Mouse (Mus musculus) forebrain, embryonic 14.5 days (tissue): ENCODE data around the gene H2-Aa. TPM values are rescaled to one million over a fixed set of nuclear protein-coding genes. Genes with fewer than 3 reads are reported as not detected.
A peak's percentile ranks its signal among the peaks of the same experiment; 100 is the strongest.

ENCODE experiments used
- ATAC-seq: fragments of 200-750 bp; cut with Nextera tagmentation; 2 replicates; pipeline ENCODE4 v1.8.0; 2017; ENCODE audit warnings: mild to moderate bottlenecking, moderate library complexity
- DNase-seq: peaks from one replicate; pipeline ENCODE4 v3.0.0-alpha.2; 2015; ENCODE audit warnings: low spot score
- H3K27ac ChIP-seq: fragments of 300-500 bp; sonication (generic); 2 replicates; pipeline ENCODE4 v1.5.1; 2014; ENCODE audit warnings: low read depth, mild to moderate bottlenecking, control low read depth, low read length, moderate library complexity
- H3K27me3 ChIP-seq: fragments of 300-500 bp; sonication (generic); replicated peaks from 2 replicates; pipeline ENCODE4 v1.6.1; 2014; ENCODE audit warnings: low read length, control low read depth, mixed read lengths; ENCODE audit not compliant: control insufficient read depth, insufficient read depth
- H3K36me3 ChIP-seq: fragments of 300-500 bp; sonication (generic); 2 replicates; pipeline ENCODE4 v1.6.1; 2014; ENCODE audit warnings: low read length, control low read depth; ENCODE audit not compliant: control insufficient read depth, insufficient read depth
- H3K4me1 ChIP-seq: fragments of 300-500 bp; sonication (generic); 2 replicates; pipeline ENCODE4 v1.6.1; 2014; ENCODE audit warnings: antibody characterized with exemption, low read length, control low read depth; ENCODE audit not compliant: control insufficient read depth, insufficient read depth
- H3K4me2 ChIP-seq: fragments of 300-500 bp; sonication (generic); 2 replicates; pipeline ENCODE4 v1.6.1; 2014; ENCODE audit warnings: mild to moderate bottlenecking, control low read depth, low read length
- H3K4me3 ChIP-seq: fragments of 300-500 bp; sonication (generic); 2 replicates; pipeline ENCODE4 v1.5.1; 2014; ENCODE audit warnings: low read depth, low read length, control low read depth
- H3K9ac ChIP-seq: fragments of 300-500 bp; sonication (generic); 2 replicates; pipeline ENCODE4 v1.6.1; 2014; ENCODE audit warnings: mild to moderate bottlenecking, low read length, control low read depth, moderate library complexity
- H3K9me3 ChIP-seq: fragments of 300-500 bp; sonication (generic); replicated peaks from 2 replicates; pipeline ENCODE4 v1.6.1; 2016; ENCODE audit warnings: low read length, control low read depth, mixed read lengths; ENCODE audit not compliant: control insufficient read depth
- WGBS: fragments of 180-500 bp; shearing (Covaris S2); extraction: QIAGEN DNeasy Blood & Tissue Kit; methylation state at CpG from one replicate; pipeline ENCODE4 v1.1.7; 2014; 5-methylcytosine and 5-hydroxymethylcytosine counted together
- polyA plus RNA-seq: library from polyadenylated mRNA; unstranded; fragments of >200 nt; fragmentation: Nextera tagmentation; extraction: Ambion mirVana; gene quantifications from 2 replicates; pipeline ENCODE4 v1.2.1, GENCODE M21; 2014

The H2-Aa gene
- polyA plus RNA-seq, result 0.25 and 0.27 TPM in 2 replicates

GRCm38 (mm10) chr17:34287648-34288047 lies at the start of gene H2-Aa:
TSS of gene H2-Aa (minus strand) at chr17:34287823.
- no peaks in the 10 kb centered on the region for H3K27me3 ChIP-seq
- H3K4me1 ChIP-seq, result no peaks in the 10 kb centered on the region
- H3K9me3 ChIP-seq, result no peaks in the 10 kb centered on the region
- DNase-seq, result peak; percentile 75
- H3K9ac ChIP-seq, result no peak within 1 kb of the TSS
- no peak within 1 kb of the TSS for H3K4me2 ChIP-seq
- no peak within 1 kb of the TSS for H3K4me3 ChIP-seq
- H3K27ac ChIP-seq, result no peak within 1 kb of the TSS
- H3K36me3 ChIP-seq, result no peaks in the 10 kb centered on the region
- WGBS, result 15% methylated on average over 8 of the region's 8 CpGs
- ATAC-seq, result no peak

DNA sequence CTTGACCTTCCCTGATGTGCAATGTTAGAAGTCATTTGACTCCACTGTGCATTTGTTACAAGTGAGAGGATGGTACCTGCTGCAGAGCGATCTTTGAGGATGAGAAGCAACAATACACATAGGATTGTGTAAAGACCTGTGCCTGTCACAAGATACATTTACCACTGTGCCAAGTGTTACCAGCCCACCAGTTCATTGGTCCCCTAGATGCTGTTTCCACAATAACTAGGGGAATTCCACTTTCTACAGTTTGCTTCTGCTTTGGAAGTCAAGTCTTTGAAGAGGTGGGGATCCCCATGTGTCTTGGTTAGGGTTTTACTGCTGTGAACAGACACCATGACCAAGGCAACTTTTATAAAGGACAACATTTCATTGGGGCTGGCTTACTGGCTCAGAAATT lies 43.6 kb upstream of the H2-Aa start:
- H3K4me1 ChIP-seq, result no peaks in the 10 kb centered on the region
- no peak overlapping the region for H3K4me3 ChIP-seq
- H3K4me2 ChIP-seq, result no peak overlapping the region
- H3K27me3 ChIP-seq, result no peaks in the 10 kb centered on the region
- no peaks in the 10 kb centered on the region for H3K36me3 ChIP-seq
- WGBS, result 97% methylated on average over 1 of the region's 1 CpGs
- DNase-seq (no peak), ATAC-seq (no peak)
- H3K9ac ChIP-seq, result no peak overlapping the region
- no peak overlapping the region for H3K27ac ChIP-seq
- no peaks in the 10 kb centered on the region for H3K9me3 ChIP-seq

GRCm38 (mm10) chr17:34329807-34330206 lies 42.2 kb upstream of the H2-Aa start:
- no peaks in the 10 kb centered on the region for H3K4me1 ChIP-seq
- no peaks in the 10 kb centered on the region for H3K27me3 ChIP-seq
- ATAC-seq (no peak), DNase-seq (no peak)
- no peak overlapping the region for H3K27ac ChIP-seq
- H3K9ac ChIP-seq, result no peak overlapping the region
- no peak overlapping the region for H3K4me2 ChIP-seq
- H3K9me3 ChIP-seq, result no peaks in the 10 kb centered on the region
- H3K36me3 ChIP-seq, result no peaks in the 10 kb centered on the region
- no peak overlapping the region for H3K4me3 ChIP-seq
- 80% methylated on average over 2 of the region's 2 CpGs for WGBS

- no peak overlapping the region for H3K9ac ChIP-seq
- H3K36me3 ChIP-seq, result no peaks in the 10 kb centered on the region
- H3K9me3 ChIP-seq, result no peaks in the 10 kb centered on the region
- H3K27ac ChIP-seq, result no peak overlapping the region
- H3K4me2 ChIP-seq, result no peak overlapping the region
- H3K27me3 ChIP-seq, result no peaks in the 10 kb centered on the region
- no peak for DNase-seq
- H3K4me1 ChIP-seq, result no peaks in the 10 kb centered on the region
- no peak overlapping the region for H3K4me3 ChIP-seq
- ATAC-seq, result no peak
- WGBS, result 71% methylated on average over 3 of the region's 3 CpGs
These were observed 38.8 kb upstream of the H2-Aa start for GRCm38 (mm10) chr17:34326373-34326772.

GRCm38 (mm10) chr17:34325436-34325835 lies 37.8 kb upstream of the H2-Aa start, which contains the start of gene H2-Eb2:
TSS of gene H2-Eb2 (plus strand) at chr17:34325665.
- H3K4me2 ChIP-seq, result no peak within 1 kb of the TSS
- no peaks in the 10 kb centered on the region for H3K27me3 ChIP-seq
- H3K9ac ChIP-seq, result no peak within 1 kb of the TSS
- no peak within 1 kb of the TSS for H3K4me3 ChIP-seq
- H3K27ac ChIP-seq, result no peak within 1 kb of the TSS
- H3K4me1 ChIP-seq, result no peaks in the 10 kb centered on the region
- 38% methylated on average over 4 of the region's 4 CpGs for WGBS
- ATAC-seq (no peak), DNase-seq (no peak)
- H3K36me3 ChIP-seq, result no peaks in the 10 kb centered on the region
- no peaks in the 10 kb centered on the region for H3K9me3 ChIP-seq

DNA sequence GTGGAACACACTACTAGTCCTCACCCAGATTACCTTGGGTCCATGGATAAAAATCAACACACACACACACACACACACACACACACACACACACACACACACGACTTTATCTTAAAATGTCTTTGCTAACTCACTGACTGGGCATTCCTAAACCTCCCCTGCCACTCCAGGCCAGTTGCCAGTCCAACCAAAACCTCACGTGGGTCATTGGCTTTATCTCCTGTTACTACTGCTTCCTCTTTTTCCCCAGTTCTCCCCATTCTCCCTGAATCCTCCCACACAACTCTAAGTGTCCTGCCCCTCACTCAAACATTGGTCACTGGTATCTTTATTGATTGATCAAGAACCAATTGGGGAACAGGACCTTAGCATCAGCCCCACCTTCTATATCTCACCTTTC lies 29.7 kb upstream of the H2-Aa start:
- Histone ChIP-seq H3K9me3 (no peaks in the 10 kb centered on the region), H3K9ac (no peak overlapping the region), H3K4me1 (no peaks in the 10 kb centered on the region), H3K36me3 (no peaks in the 10 kb centered on the region), H3K27me3 (no peaks in the 10 kb centered on the region), H3K4me2 (no peak overlapping the region), H3K4me3 (no peak overlapping the region), H3K27ac (no peak overlapping the region)
- DNase-seq, result no peak
- WGBS, result 54% methylated on average over 2 of the region's 2 CpGs
- no peak for ATAC-seq

- Histone ChIP-seq H3K9ac (no peak overlapping the region), H3K9me3 (no peaks in the 10 kb centered on the region), H3K27me3 (no peaks in the 10 kb centered on the region), H3K27ac (no peak overlapping the region), H3K4me2 (no peak overlapping the region), H3K4me3 (no peak overlapping the region), H3K4me1 (no peaks in the 10 kb centered on the region), H3K36me3 (no peaks in the 10 kb centered on the region)
- 73% methylated on average over 2 of the region's 2 CpGs for WGBS
- no peak for DNase-seq
- no peak for ATAC-seq
These were observed 29.1 kb upstream of the H2-Aa start for GRCm38 (mm10) chr17:34316697-34317096.

DNA sequence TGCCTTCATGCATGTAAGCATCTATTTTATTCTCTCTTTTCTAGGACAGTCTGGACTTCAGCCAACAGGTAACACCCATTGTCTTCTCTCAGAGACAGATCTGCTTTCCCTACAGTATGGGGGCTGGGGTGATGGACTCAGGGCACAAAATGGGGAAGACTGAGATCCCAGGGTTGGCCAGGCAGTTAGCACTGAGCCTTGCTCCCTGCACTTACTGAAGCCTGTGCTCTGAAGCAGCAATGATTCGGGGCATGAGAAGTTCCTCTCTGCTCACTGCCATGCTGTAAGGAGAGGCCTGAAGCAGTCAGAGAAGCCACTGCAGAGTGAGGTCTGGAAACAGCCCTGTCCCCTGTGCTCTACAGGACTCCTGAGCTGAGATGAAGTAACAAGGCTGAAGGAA lies 27.9 kb upstream of the H2-Aa start:
- 73% methylated on average over 1 of the region's 1 CpGs for WGBS
- Histone ChIP-seq H3K4me2 (no peak overlapping the region), H3K4me3 (no peak overlapping the region), H3K27ac (no peak overlapping the region), H3K4me1 (no peaks in the 10 kb centered on the region), H3K9me3 (no peaks in the 10 kb centered on the region), H3K27me3 (no peaks in the 10 kb centered on the region), H3K36me3 (no peaks in the 10 kb centered on the region), H3K9ac (no peak overlapping the region)
- no peak for ATAC-seq
- no peak for DNase-seq

DNA sequence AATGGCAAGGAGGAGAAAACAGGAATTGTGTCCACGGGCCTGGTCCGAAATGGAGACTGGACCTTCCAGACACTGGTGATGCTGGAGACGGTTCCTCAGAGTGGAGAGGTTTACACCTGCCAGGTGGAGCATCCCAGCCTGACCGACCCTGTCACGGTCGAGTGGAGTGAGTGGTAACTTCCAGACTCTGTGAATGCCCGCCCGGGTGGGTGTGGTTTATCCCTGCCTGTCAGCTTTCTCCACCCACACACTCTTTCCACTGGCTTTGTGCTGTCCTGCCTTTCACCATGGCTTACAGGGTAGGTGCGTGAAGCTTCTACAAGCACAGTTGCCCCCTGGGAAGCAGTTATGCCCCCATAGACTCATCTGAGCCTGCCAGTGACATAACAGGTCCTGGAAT lies 26.7 kb upstream of the H2-Aa start:
- 68% methylated on average over 9 of the region's 9 CpGs for WGBS
- no peaks in the 10 kb centered on the region for H3K27me3 ChIP-seq
- ATAC-seq (no peak), DNase-seq (no peak)
- no peaks in the 10 kb centered on the region for H3K4me1 ChIP-seq
- H3K36me3 ChIP-seq, result no peaks in the 10 kb centered on the region
- no peak overlapping the region for H3K4me3 ChIP-seq
- H3K9ac ChIP-seq, result no peak overlapping the region
- H3K27ac ChIP-seq, result no peak overlapping the region
- H3K9me3 ChIP-seq, result no peaks in the 10 kb centered on the region
- H3K4me2 ChIP-seq, result no peak overlapping the region
